Mouse (Mus musculus) heart, adult 2 months (tissue): Measurements from ENCODE around the gene Aste1.

Source experiments
- CTCF ChIP-seq: fragments of 200-600 bp; IDR thresholded peaks from 2 replicates; pipeline ENCODE4 v1.8.1; 2022; ENCODE audit warnings: antibody characterized with exemption, mild to moderate bottlenecking, moderate library complexity
- POLR2A ChIP-seq: fragments of 200-500 bp; IDR thresholded peaks from 2 replicates; pipeline ENCODE4 v1.6.1; 2011; ENCODE audit warnings: mild to moderate bottlenecking, low read depth, low read length, control low read depth; ENCODE audit not compliant: insufficient read depth

GRCm38 (mm10) chr9:105368605-105369004, 26.6 kb upstream of the Aste1 start:
- TF ChIP-seq POLR2A (no peak), CTCF (no peak)
